Mouse (Mus musculus) hindlimb bud, embryonic 11.5 days (tissue): ENCODE results near the gene Ptov1.

Source experiments
- DNase-seq: peaks from one replicate; pipeline ENCODE4 v3.0.0-alpha.2; 2012; ENCODE audit warnings: low read depth, low spot score; ENCODE audit errors: extremely low spot score

Ptov1 gene

GRCm38 (mm10) chr7:44845006-44845405, 24.6 kb downstream of the Ptov1 start:
- no peak for DNase-seq

GRCm38 (mm10) chr7:44841825-44842463, 27.6 kb downstream of the Ptov1 start:
- no peak for DNase-seq

- no peak for DNase-seq
Observed at GRCm38 (mm10) chr7:44840426-44840825, 29.2 kb downstream of the Ptov1 start.

GRCm38 (mm10) chr7:44839491-44840191, 29.9 kb downstream of the Ptov1 start:
- no peak for DNase-seq

GRCm38 (mm10) chr7:44839171-44839490, 30.5 kb downstream of the Ptov1 start:
- DNase-seq, result no peak

- no peak for DNase-seq
Observed at GRCm38 (mm10) chr7:44838073-44838472, 31.5 kb downstream of the Ptov1 start.

- no peak for DNase-seq
Observed at GRCm38 (mm10) chr7:44836423-44837053, 33.0 kb downstream of the Ptov1 start.

- no peak for DNase-seq
Observed at GRCm38 (mm10) chr7:44836016-44836404, 33.6 kb downstream of the Ptov1 start.

- DNase-seq, result no peak
Observed at GRCm38 (mm10) chr7:44835373-44836015, 34.1 kb downstream of the Ptov1 start.

GRCm38 (mm10) chr7:44832763-44833162, 36.8 kb downstream of the Ptov1 start:
- DNase-seq, result no peak

GRCm38 (mm10) chr7:44828706-44829105, 40.9 kb downstream of the Ptov1 start:
- DNase-seq, result no peak

GRCm38 (mm10) chr7:44826771-44827170, 42.8 kb downstream of the Ptov1 start:
- no peak for DNase-seq

GRCm38 (mm10) chr7:44824872-44825271, 44.7 kb downstream of the Ptov1 start:
- DNase-seq, result peak; percentile 42

- DNase-seq, result no peak
Observed at GRCm38 (mm10) chr7:44823409-44823808, 46.2 kb downstream of the Ptov1 start.

GRCm38 (mm10) chr7:44821666-44822448, 47.7 kb downstream of the Ptov1 start:
- DNase-seq, result no peak

GRCm38 (mm10) chr7:44820525-44820924, 49.1 kb downstream of the Ptov1 start:
- DNase-seq, result no peak

- no peak for DNase-seq
Observed at GRCm38 (mm10) chr7:44819863-44820262, 49.7 kb downstream of the Ptov1 start.

- no peak for DNase-seq
Observed at GRCm38 (mm10) chr7:44819391-44819790, 50.2 kb downstream of the Ptov1 start.

- DNase-seq, result no peak
Observed at GRCm38 (mm10) chr7:44818751-44819235, 50.8 kb downstream of the Ptov1 start.

- DNase-seq, result no peak
Observed at GRCm38 (mm10) chr7:44818164-44818563, 51.4 kb downstream of the Ptov1 start.

GRCm38 (mm10) chr7:44817441-44817840, 52.1 kb downstream of the Ptov1 start:
- no peak for DNase-seq
